Mouse (Mus musculus) forebrain, embryonic 16.5 days (tissue): ENCODE results near the gene Nacc1. TPM values are rescaled to one million over a fixed set of nuclear protein-coding genes. Genes with fewer than 3 reads are reported as not detected.

Experiments
- ATAC-seq: fragments of 200-750 bp; cut with Nextera tagmentation; 2 replicates; pipeline ENCODE4 v1.8.0; 2017; ENCODE audit warnings: mild to moderate bottlenecking, moderate library complexity
- H3K27ac ChIP-seq: fragments of 300-500 bp; sonication (generic); 2 replicates; pipeline ENCODE4 v1.5.1; 2014; ENCODE audit warnings: low read length, control low read depth
- H3K27me3 ChIP-seq: fragments of 300-500 bp; sonication (generic); replicated peaks from 2 replicates; pipeline ENCODE4 v1.6.1; 2014; ENCODE audit warnings: low read length; ENCODE audit not compliant: control insufficient read depth, insufficient read depth
- H3K36me3 ChIP-seq: fragments of 300-500 bp; sonication (generic); 2 replicates; pipeline ENCODE4 v1.6.1; 2014; ENCODE audit not compliant: control insufficient read depth, insufficient read depth
- H3K4me1 ChIP-seq: fragments of 300-500 bp; sonication (generic); replicated peaks from 2 replicates; pipeline ENCODE4 v1.6.1; 2014; ENCODE audit warnings: low read length; ENCODE audit not compliant: control insufficient read depth, insufficient read depth
- H3K4me2 ChIP-seq: fragments of 300-500 bp; sonication (generic); 2 replicates; pipeline ENCODE4 v1.6.1; 2014; ENCODE audit warnings: mild to moderate bottlenecking, low read length, control low read depth
- H3K4me3 ChIP-seq: fragments of 300-500 bp; sonication (generic); replicated peaks from 2 replicates; pipeline ENCODE4 v1.5.1; 2014; ENCODE audit warnings: mild to moderate bottlenecking, low read length, control low read depth
- H3K9ac ChIP-seq: fragments of 300-500 bp; sonication (generic); replicated peaks from 2 replicates; pipeline ENCODE4 v1.6.1; 2014; ENCODE audit warnings: low read depth, low read length, control low read depth
- H3K9me3 ChIP-seq: fragments of 300-500 bp; sonication (generic); 2 replicates; pipeline ENCODE4 v1.6.1; 2016; ENCODE audit warnings: low read length; ENCODE audit not compliant: control insufficient read depth
- WGBS: fragments of 180-500 bp; shearing (Covaris S2); extraction: QIAGEN DNeasy Blood & Tissue Kit; methylation state at CpG from one replicate; pipeline ENCODE4 v1.1.7; 2014; 5-methylcytosine and 5-hydroxymethylcytosine counted together
- polyA plus RNA-seq: library from polyadenylated mRNA; unstranded; fragments of >200 nt; fragmentation: Nextera tagmentation; extraction: Ambion mirVana; gene quantifications from 2 replicates; pipeline ENCODE4 v1.2.1, GENCODE M21; 2015

Nacc1 gene
- polyA plus RNA-seq, 1 experiment from 2014 or later, result 15.7 TPM

DNA sequence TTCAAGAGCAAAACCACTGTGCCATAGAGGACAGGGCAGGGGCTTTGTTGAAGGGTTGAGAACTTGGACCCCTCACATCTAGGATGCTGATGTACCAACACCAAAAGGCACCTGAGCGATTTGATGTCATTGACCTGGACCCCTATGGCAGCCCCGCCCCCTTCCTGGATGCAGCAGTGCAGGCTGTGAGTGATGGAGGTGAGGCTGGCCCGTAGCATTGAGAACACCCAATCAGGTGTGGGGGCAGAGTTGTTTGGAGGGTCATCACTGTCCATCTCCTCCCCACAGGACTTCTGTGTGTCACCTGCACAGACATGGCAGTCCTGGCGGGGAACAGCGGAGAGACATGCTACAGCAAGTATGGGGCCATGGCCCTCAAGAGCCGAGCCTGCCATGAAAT lies 7.5 kb upstream of the Nacc1 start:
- Histone ChIP-seq H3K36me3 (peaks cover 17% of the 10 kb centered on the region; the same call in 1 of the 2 replicates), H3K27me3 (no peaks in the 10 kb centered on the region), H3K4me1 (peaks cover 7% of the 10 kb centered on the region), H3K9me3 (no peaks in the 10 kb centered on the region), H3K4me3 (no peak overlapping the region), H3K9ac (no peak overlapping the region), H3K4me2 (no peak overlapping the region), H3K27ac (no peak overlapping the region)
- 94% methylated on average over 6 of the region's 6 CpGs for WGBS
- no peak for ATAC-seq

DNA sequence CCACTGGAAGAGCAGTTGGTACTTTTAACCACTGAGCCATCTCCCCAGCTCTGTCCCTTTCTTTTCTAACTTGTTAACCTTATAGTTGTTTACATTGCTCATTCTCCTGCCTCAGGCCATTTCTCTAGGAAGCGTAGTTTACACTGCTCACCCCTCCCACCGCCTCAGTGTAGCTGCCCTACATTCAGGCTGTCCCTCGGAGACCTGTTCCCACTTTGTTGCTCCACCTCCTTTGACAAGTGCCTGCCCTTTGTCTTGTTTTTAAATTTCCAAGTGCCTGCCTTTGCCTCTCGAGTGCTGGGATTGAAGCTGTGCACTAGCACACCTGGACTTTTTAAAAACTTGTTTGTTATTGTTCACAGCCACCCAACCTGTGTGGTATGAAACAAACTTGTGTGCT lies 5.7 kb upstream of the Nacc1 start:
- WGBS, result 75% methylated on average over 4 of the region's 4 CpGs
- Histone ChIP-seq H3K9ac (no peak overlapping the region), H3K27ac (no peak overlapping the region), H3K27me3 (no peaks in the 10 kb centered on the region), H3K36me3 (peaks cover 12% of the 10 kb centered on the region; the same call in 1 of the 2 replicates), H3K4me2 (no peak overlapping the region), H3K9me3 (no peaks in the 10 kb centered on the region), H3K4me3 (no peak overlapping the region), H3K4me1 (peaks cover 15% of the 10 kb centered on the region)
- no peak for ATAC-seq

DNA sequence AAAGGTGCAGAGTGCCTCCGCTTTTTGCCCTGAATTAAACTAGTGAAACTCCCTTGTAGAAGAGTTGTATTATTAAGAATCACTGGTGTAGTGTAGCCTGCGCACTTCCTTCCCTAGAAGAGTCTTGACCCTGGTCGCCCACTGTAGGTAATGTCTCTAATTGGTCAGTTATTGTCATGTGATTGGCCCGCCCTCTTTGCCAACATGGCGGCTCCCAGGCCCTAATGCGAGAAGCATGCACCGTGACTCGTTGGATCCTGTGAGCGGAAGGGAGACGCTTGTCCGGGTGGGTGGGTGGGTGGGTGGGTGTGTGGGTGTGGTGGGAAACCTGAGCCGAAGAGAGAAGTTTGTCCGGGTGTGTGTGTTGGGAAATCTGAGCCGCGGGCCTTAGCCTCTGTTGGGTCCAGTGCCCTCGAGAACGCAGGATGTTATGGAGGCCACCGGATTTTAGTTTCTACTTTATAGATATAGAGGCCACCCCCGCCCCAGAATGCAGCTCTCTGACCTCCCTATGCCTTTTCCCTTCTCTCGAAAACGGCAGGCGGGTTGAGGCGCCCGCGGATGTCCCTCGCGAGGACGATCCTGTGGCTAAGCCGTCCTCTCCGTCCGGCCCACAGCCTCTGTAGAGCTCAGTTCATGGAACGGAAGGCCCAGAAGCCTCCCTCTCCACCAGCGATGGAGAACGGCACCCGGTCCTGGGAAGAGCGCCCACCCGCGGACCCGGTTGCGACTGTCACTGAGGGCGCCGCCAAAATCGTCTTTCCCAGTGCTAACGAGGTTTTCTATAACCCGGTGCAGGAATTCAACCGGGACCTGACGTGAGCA lies 1.6 kb upstream of the Nacc1 start:
- Histone ChIP-seq H3K27ac (no peak overlapping the region), H3K4me2 (peak overlapping the region; percentile 93)
- peak; percentile 88 for ATAC-seq

DNA sequence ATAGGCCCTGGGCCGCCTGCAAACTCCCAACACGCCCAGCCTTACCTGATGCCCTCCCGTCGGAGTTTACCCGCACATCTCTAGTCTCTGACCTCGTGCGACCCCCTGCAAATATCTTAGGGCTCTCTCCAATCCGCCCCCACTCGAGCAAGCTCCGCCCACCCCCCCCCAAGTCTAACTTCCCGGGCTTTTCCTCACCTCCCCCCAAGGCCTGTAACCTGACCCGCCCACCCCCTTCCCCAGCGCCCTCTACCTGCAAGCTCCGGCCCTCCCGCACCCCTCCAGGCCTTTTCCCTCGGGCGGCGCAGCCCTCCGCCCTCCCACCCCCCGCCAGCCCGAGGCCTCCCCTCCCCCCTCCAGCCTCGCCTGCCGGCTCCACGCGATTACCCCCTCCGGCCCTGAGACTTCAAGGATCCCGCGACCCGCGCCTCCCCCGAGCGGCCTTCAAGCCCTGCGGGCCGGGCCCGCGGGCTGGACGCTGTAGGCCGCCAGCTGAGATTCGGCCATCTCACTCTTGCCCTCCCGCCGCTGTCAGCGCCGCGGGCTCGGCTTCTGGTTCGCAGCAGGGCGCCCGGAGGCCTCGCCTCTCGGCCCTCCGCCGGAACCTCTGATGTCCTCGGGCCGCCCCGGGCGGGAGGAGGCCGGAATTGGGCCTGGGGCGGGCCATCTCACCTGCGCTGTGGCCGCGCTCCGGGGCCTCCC lies 508 bp downstream of the Nacc1 start:
- peak; percentile 18 for ATAC-seq
- peak overlapping the region; percentile 74 for H3K27ac ChIP-seq
- H3K9ac ChIP-seq, result peak overlapping the region; percentile 95
- peaks cover 41% of the 10 kb centered on the region for H3K4me1 ChIP-seq
- H3K4me2 ChIP-seq, result peak overlapping the region; percentile 56
- H3K27me3 ChIP-seq, result no peaks in the 10 kb centered on the region
- WGBS, result under 1% methylated on average over 58 of the region's 62 CpGs
- H3K36me3 ChIP-seq, result 0 out of 2 replicates have a peak, but pooled peaks cover 2% of the 10 kb centered on the region
- H3K4me3 ChIP-seq, result peak overlapping the region; percentile 99
- H3K9me3 ChIP-seq, result no peaks in the 10 kb centered on the region

More for the DNA sequence above, 1.6 kb upstream of the Nacc1 start:
- H3K4me3 ChIP-seq, result peak overlapping the region; percentile 77
- no peaks in the 10 kb centered on the region for H3K9me3 ChIP-seq
- WGBS, result under 1% methylated on average over 47 of the region's 47 CpGs
- H3K27me3 ChIP-seq, result no peaks in the 10 kb centered on the region
- H3K4me1 ChIP-seq, result peaks cover 41% of the 10 kb centered on the region
- H3K36me3 ChIP-seq, result 0 out of 2 replicates have a peak, but pooled peaks cover 2% of the 10 kb centered on the region
- peak overlapping the region; percentile 64 for H3K9ac ChIP-seq

DNA sequence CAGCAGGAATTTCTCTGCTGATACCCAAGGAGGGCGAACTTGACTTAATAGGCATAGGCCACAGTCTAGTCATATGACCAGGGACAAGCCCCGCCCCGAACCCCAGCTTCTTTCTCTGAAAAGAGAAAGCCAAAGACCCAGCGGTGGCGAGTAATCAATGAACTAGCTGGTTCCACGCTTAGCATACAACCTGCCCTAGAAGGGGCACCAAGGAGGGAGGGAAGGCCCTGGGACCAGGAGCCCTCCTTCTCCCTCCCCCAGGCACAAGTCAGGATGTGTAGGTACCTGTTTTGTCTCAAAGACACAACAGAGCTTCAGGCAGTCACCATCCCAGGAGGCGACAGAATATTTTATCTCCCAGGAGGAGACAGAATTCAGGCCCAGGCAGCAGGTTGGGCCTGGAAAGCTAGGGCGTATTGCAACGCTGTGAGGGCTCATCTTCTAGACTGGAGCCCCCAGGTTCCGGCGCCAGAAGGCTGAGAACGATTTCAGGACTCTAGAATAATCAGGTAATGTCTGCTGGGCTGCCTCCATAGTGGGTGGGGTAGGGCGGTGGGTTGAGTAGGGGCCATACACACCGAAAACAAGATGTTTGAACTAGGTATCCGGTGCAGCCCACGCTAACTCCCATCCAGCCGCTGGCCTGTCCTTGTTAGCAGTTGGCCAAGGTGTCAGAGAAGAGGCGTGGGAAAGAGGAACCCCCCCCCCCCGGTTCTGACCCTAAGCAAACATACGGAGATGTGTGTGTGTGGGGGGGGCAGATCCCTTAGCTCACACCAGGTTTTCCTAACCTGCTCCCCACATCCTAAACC lies 1.3 kb downstream of the Nacc1 start, which contains the start of gene Trmt1:
Gene Trmt1, plus strand, starts transcription at position 117 of the 812 bp plus-strand sequence.
- Histone ChIP-seq H3K4me1 (peaks cover 41% of the 10 kb centered on the region), H3K4me3 (peak within 1 kb of the TSS; percentile 99)

DNA sequence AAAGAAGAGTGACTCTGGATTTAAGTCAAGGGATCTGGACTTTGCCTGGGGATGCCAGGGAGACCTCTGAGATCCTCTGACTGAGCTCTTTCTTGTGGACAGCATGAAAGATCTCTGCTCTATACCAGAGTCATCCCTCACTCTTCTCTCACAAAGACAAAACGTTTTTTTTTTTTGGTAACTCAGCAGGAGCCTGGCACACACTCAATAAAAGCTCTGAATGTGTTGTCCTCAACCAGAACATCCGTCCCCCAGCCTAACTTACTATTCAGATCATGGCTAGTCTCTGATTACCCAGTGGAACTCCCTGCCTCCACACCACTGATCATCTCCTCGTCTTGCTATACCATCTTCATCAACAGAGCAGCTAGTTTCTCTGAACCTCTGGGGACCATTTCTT lies 3.1 kb downstream of the Nacc1 start:
- Histone ChIP-seq H3K4me2 (no peak overlapping the region), H3K36me3 (no peaks in the 10 kb centered on the region), H3K9ac (no peak overlapping the region), H3K4me3 (no peak overlapping the region), H3K9me3 (no peaks in the 10 kb centered on the region), H3K4me1 (peaks cover 32% of the 10 kb centered on the region), H3K27ac (no peak overlapping the region), H3K27me3 (no peaks in the 10 kb centered on the region)
- WGBS, result 35% methylated on average over 3 of the region's 3 CpGs
- no peak for ATAC-seq

More for the DNA sequence above, 1.3 kb downstream of the Nacc1 start, which contains the start of gene Trmt1:
- Histone ChIP-seq H3K9ac (peak within 1 kb of the TSS; percentile 95), H3K27ac (no peak within 1 kb of the TSS), H3K27me3 (no peaks in the 10 kb centered on the region), H3K9me3 (no peaks in the 10 kb centered on the region), H3K4me2 (peak within 1 kb of the TSS; percentile 56), H3K36me3 (0 out of 2 replicates have a peak, but pooled peaks cover 2% of the 10 kb centered on the region)
- ATAC-seq, result no peak
- 6% methylated on average over 20 of the region's 20 CpGs for WGBS

DNA sequence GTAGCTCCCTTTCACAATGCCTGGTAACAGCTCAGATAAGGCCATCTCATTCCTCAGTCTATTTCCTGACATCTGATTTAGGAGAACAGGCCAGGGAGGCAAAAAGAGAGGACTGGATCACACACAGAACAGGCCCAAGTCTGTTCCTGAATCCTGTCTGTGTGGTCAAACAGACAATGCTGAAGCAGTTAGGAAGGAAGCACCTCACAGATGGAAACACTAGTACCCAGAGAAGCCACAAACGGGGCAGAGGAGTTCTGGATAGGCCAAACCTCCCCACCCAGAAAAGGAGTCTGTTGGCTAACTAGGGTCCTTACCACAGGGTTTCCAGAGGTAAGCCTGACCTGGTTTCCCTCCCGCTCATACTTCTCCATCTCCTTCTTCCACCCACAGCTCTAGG lies 5.4 kb downstream of the Nacc1 start:
- no peak overlapping the region for H3K27ac ChIP-seq
- no peaks in the 10 kb centered on the region for H3K36me3 ChIP-seq
- peaks cover 20% of the 10 kb centered on the region for H3K4me1 ChIP-seq
- H3K9me3 ChIP-seq, result no peaks in the 10 kb centered on the region
- 76% methylated on average over 2 of the region's 2 CpGs for WGBS
- no peak overlapping the region for H3K4me2 ChIP-seq
- H3K9ac ChIP-seq, result no peak overlapping the region
- no peak for ATAC-seq
- H3K27me3 ChIP-seq, result no peaks in the 10 kb centered on the region
- H3K4me3 ChIP-seq, result no peak overlapping the region

DNA sequence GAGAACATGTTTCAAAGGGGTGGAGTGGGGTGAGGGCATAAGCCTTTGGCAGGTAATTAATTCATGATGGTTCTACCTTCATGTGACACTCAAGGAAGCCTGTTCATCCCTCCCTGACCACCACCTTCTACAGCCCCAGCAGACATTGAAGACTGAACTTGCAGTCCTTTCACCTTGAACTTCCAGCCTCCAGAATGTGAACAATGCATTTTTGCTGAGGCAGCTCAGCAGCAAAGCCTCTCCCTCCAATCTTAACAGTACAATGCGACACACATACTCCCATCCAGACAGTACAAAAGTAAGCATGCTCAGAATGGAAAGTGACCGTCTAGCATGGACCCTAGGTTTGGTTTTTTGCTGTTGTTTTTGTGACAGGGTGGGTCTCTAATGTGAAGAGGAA lies 6.2 kb downstream of the Nacc1 start:
- Histone ChIP-seq H3K9me3 (no peaks in the 10 kb centered on the region), H3K27ac (no peak overlapping the region), H3K4me1 (peaks cover 17% of the 10 kb centered on the region), H3K9ac (no peak overlapping the region), H3K4me3 (no peak overlapping the region), H3K36me3 (no peaks in the 10 kb centered on the region), H3K4me2 (no peak overlapping the region), H3K27me3 (no peaks in the 10 kb centered on the region)
- no peak for ATAC-seq
- WGBS, result 82% methylated on average over 2 of the region's 2 CpGs

DNA sequence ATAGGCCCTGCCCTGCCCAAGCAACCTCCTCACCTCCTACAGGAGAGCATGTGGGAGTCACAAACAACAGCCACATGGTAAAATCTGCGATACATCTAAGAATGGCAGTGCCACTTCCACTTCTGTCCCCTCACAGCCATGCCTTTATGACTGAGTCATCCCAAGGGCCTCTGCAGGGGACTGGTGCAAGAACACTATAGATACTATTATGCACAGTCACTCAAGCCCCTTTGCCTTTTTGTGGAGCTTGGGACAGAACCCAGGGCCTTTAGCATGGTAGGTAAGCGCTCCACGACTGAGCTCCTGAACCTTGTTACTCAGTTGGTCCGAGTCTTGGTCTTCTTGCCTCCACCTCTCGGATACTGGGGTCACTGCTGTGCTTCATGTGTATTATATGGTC lies 10.4 kb downstream of the Nacc1 start:
- ATAC-seq, result no peak
- H3K9me3 ChIP-seq, result no peaks in the 10 kb centered on the region
- no peaks in the 10 kb centered on the region for H3K4me1 ChIP-seq
- no peak overlapping the region for H3K4me2 ChIP-seq
- H3K27ac ChIP-seq, result no peak overlapping the region
- no peaks in the 10 kb centered on the region for H3K27me3 ChIP-seq
- 92% methylated on average over 5 of the region's 5 CpGs for WGBS
- peaks cover 17% of the 10 kb centered on the region for H3K36me3 ChIP-seq
- H3K9ac ChIP-seq, result no peak overlapping the region
- H3K4me3 ChIP-seq, result no peak overlapping the region
